Mouse (Mus musculus) adrenal gland, adult 8-10 months (tissue): ENCODE measurements around the gene Scube3. TPM values are rescaled to one million over a fixed set of nuclear protein-coding genes. Genes with fewer than 3 reads are reported as not detected.
"Not testable (repeated sequence)": the region's sequence is repeated elsewhere in the genome, so short reads cannot be mapped to it uniquely, and the experiment has no call there.

Source experiments
- DNase-seq: peaks from one replicate; pipeline ENCODE4 v3.0.0; 2022
- total RNA-seq, 4 experiments: library from RNA; stranded (reverse); gene quantifications; 2 replicates each; pipeline ENCODE4 v1.2.4; 2022

The Scube3 gene
- total RNA-seq, 4 experiments from 2014 or later, result 12.1 to 19.7 (median 15.9) TPM

GRCm38 (mm10) chr17:28222463-28222862 lies 80.5 kb downstream of the Scube3 start:
- DNase-seq, result not testable (repeated sequence)

DNA sequence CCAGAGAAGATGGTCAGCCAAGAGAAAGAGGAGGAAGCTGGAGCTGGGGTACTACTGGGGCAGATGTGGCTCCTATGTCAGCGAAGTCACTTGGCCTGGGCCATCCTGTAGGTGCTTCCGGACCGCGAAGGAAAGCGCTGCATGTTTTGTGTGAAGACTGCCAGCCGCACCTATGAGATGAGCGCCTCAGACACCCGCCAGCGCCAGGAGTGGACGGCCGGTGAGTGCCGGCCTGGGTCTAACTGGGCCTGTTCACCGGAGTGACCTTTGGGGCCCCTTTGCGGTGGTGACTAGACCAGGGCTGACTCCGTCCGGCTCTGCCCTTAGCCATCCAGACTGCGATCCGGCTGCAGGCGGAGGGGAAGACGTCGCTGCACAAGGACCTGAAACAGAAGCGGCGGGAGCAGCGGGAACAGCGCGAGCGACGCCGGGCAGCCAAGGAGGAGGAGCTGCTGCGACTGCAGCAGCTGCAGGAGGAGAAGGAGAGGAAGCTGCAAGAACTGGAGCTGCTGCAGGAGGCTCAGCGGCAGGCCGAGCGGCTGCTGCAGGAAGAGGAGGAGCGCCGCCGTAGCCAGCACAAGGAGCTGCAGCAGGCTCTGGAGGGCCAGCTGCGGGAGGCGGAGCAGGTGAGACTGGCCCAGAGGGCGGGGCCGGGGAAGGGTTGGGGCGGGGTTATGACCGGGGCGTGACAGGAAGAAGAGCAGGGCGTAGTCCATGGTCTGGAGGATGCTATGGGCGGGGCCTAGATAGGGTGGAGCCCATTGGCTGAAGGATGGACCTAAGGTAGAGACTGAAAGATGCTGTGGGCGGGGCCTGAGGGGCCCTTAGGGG lies 81.8 kb downstream of the Scube3 start:
- DNase-seq, result peak; percentile 91

Other genes starting within 250 kb of the Scube3 start
- gene Anks1, start 232.8 kb upstream of the Scube3 start, total RNA-seq, result 10 to 100 TPM; 25.5 to 40.1 (median 32.6) TPM
- gene Taf11, start 232.3 kb upstream of the Scube3 start, total RNA-seq, result 10 to 100 TPM; 34.3 to 42.2 (median 35.7) TPM
- under 1 TPM in 1 of 4 experiments, not detected in 3; 0.46 TPM for gene Tcp11, start 61.5 kb upstream of the Scube3 start, total RNA-seq
- gene Zfp523, start 35.0 kb downstream of the Scube3 start, total RNA-seq, result 10 to 100 TPM; 39.2 to 62.8 (median 49.0) TPM
- gene Def6, start 65.6 kb downstream of the Scube3 start, total RNA-seq, result 1 to 10 TPM; 2.6 to 3.4 (median 3.2) TPM
- 10 to 100 TPM; 38.8 to 50.6 (median 45.4) TPM for gene Ppard, start 90.6 kb downstream of the Scube3 start, total RNA-seq
- gene Fance, start 171.4 kb downstream of the Scube3 start, total RNA-seq, result 10 to 100 TPM; 24.9 to 45.2 (median 36.2) TPM
- 100 to 1,000 TPM; 742 to 804 (median 775) TPM for gene Rpl10a, start 186.3 kb downstream of the Scube3 start, total RNA-seq
- 10 to 100 TPM in 3 of 4 experiments, 1 to 10 TPM in 1; 8.5 to 21.1 (median 13.3) TPM for gene Tead3, start 208.7 kb downstream of the Scube3 start, total RNA-seq
- gene Tulp1, start 223.1 kb downstream of the Scube3 start, total RNA-seq, result under 1 TPM in 2 of 4 experiments, not detected in 2; 0.16 to 0.49 TPM